Comparison of ENCODE assay signal across 1 mouse cellular context in genomic region chr7:16207076-16207475, GRCm38 (mm10).
TF ChIP-seq lines count a peak whose summit lies in the region.

No protein-coding gene starts in this region.

TF ChIP-seq in CH12.LX, 34 proteins besides CTCF, POLR2A, EP300 and RAD21:
- TF ChIP-seq BHLHE40 (IDR thresholded peaks at IDR 0.05; ENCODE audit: low read depth, low read length) (peak; percentile 50), ZC3H11A (IDR thresholded peaks at IDR 0.05; ENCODE audit: low read depth, low read length) (no peak), JUND (conservative IDR thresholded peaks at IDR 0.05; ENCODE audit: low read depth, low read length) (no peak)
